In the genomic region with DNA sequence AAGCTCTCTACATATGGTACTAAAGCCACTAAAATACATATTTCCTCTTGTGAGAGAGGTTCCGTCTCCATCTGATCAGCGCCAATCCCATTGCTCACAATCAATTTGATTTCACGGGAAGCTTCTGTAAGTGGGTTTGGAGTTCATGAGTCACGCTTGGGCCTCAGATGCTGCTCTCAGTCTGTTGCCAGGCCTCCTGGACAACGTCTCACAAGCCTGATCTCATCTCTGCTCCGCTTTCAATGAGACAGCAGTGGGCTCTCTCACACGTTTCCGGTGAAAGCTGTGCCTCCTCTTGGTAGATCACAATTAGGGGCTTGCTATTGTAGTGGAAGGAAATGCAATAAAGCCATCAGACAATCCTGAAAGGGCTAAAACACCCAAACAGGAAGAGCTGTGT, we compare ENCODE assay signal across 12 mouse cellular contexts. TPM values are rescaled to one million over a fixed set of nuclear protein-coding genes. Genes with fewer than 3 reads are reported as not detected.
DNase-seq lines count a peak whose midpoint lies in the region; ATAC-seq and TF ChIP-seq lines count a peak whose summit lies in the region.
"Had no signal": no experiment of that assay in that cellular context is flagged by ENCODE, and none has a peak within 500 bp of the region (broad histone marks: within the 10 kb centered on the region; RNA-seq: fewer than 3 reads in every experiment).

No protein-coding gene starts in this region.

- no peak overlapping the region for H3K4me2 ChIP-seq in heart, embryonic 12.5 days
- H3K4me2 ChIP-seq in midbrain, postnatal 0 days (ENCODE audit: low read depth, low read length, poor library complexity, severe bottlenecking): no peak overlapping the region
- H3K4me2 ChIP-seq: embryonic facial prominence, embryonic 13.5 days; forebrain, embryonic 15.5 days had no signal

- TF ChIP-seq CTCF in heart, adult 2 months (IDR thresholded peaks at IDR 0.05): no peak
- no peak for TF ChIP-seq CTCF in midbrain, postnatal 0 days (IDR thresholded peaks at IDR 0.05)

- WGBS in heart, adult 2 months: 33% methylated on average over 8 of the region's 8 CpGs
- 43% methylated on average over 8 of the region's 8 CpGs for WGBS in heart, embryonic 12.5 days
- WGBS in midbrain, postnatal 0 days: 46% methylated on average over 8 of the region's 8 CpGs
- WGBS in midbrain, embryonic 10.5 days: 76% methylated on average over 8 of the region's 8 CpGs

- H3K36me3 ChIP-seq in heart, adult 2 months (ENCODE audit: control insufficient read depth, insufficient read depth, low read length): no peaks in the 10 kb centered on the region
- no peaks in the 10 kb centered on the region for H3K36me3 ChIP-seq in heart, embryonic 12.5 days
- H3K36me3 ChIP-seq in midbrain, postnatal 0 days (ENCODE audit: insufficient read depth, low read length): no peaks in the 10 kb centered on the region
- H3K36me3 ChIP-seq in midbrain, embryonic 10.5 days: no peaks in the 10 kb centered on the region
- H3K36me3 ChIP-seq: embryonic facial prominence, embryonic 13.5 days; forebrain, embryonic 15.5 days; hindbrain, embryonic 10.5 days had no signal

- H3K9me3 ChIP-seq in heart, embryonic 12.5 days (replicated peaks): no peaks in the 10 kb centered on the region
- no peaks in the 10 kb centered on the region for H3K9me3 ChIP-seq in midbrain, postnatal 0 days (ENCODE audit: low read length)
- no peaks in the 10 kb centered on the region for H3K9me3 ChIP-seq in midbrain, embryonic 10.5 days (replicated peaks)
- H3K9me3 ChIP-seq: embryonic facial prominence, embryonic 13.5 days; forebrain, embryonic 15.5 days; hindbrain, embryonic 10.5 days had no signal

- TF ChIP-seq EP300 in heart, adult 2 months (IDR thresholded peaks at IDR 0.05; ENCODE audit: insufficient read depth, low read depth, low read length): no peak

- H3K79me2 ChIP-seq in heart, adult 2 months (replicated peaks; ENCODE audit: control insufficient read depth, insufficient read depth, low read length): no peaks in the 10 kb centered on the region

- no peak overlapping the region for H3K27ac ChIP-seq in heart, adult 2 months
- H3K27ac ChIP-seq in heart, embryonic 12.5 days (ENCODE audit: poor library complexity, severe bottlenecking): no peak overlapping the region
- H3K27ac ChIP-seq in midbrain, postnatal 0 days (ENCODE audit: low read depth, low read length): no peak overlapping the region
- no peak overlapping the region for H3K27ac ChIP-seq in midbrain, embryonic 10.5 days (replicated peaks)
- H3K27ac ChIP-seq: embryonic facial prominence, embryonic 13.5 days; forebrain, embryonic 15.5 days; hindbrain, embryonic 10.5 days; macrophage had no signal

- H3K4me1 ChIP-seq in heart, adult 2 months (ENCODE audit: control insufficient read depth, insufficient read depth, low read length): peaks cover 5% of the 10 kb centered on the region
- peaks cover 5% of the 10 kb centered on the region; the same call in 1 of the 2 replicates for H3K4me1 ChIP-seq in heart, embryonic 12.5 days (replicated peaks)
- H3K4me1 ChIP-seq in midbrain, postnatal 0 days (ENCODE audit: insufficient read depth, low read length): no peaks in the 10 kb centered on the region
- H3K4me1 ChIP-seq in midbrain, embryonic 10.5 days: peaks cover 12% of the 10 kb centered on the region

- DNase-seq in heart, adult 2 months: peak; percentile 42 to 57
- DNase-seq in midbrain, postnatal 0 days (ENCODE audit: low spot score): peak; percentile 37
- DNase-seq in midbrain, embryonic 10.5 days (ENCODE audit: low spot score): no peak
- peak; percentile 38 to 39 for DNase-seq in gastrocnemius, postnatal 36 days
- no peak for DNase-seq in right cerebral cortex, postnatal 4 days
- no peak for DNase-seq in layer of hippocampus, postnatal 14 days (ENCODE audit: low spot score in 2 of 2)
- DNase-seq: thymus, postnatal 4 days had no signal

- intact Hi-C loops in heart, adult 2 months (cut with DNase I): loop anchor here (10.0 kb wide), 1 partner anchor 292 kb away; no protein-coding TSS in a partner anchor
- intact Hi-C loops in gastrocnemius, postnatal 36 days (cut with DNase I): no loop called here

- TF ChIP-seq POLR2A in heart, adult 2 months (IDR thresholded peaks at IDR 0.05; ENCODE audit: insufficient read depth, low read depth, low read length): no peak

- H3K9ac ChIP-seq in heart, adult 2 months (ENCODE audit: low read depth, low read length): no peak overlapping the region
- H3K9ac ChIP-seq in heart, embryonic 12.5 days: no peak overlapping the region
- no peak overlapping the region for H3K9ac ChIP-seq in midbrain, postnatal 0 days (replicated peaks; ENCODE audit: low read length, poor library complexity, severe bottlenecking)
- H3K9ac ChIP-seq: embryonic facial prominence, embryonic 13.5 days; forebrain, embryonic 15.5 days had no signal

- no peaks in the 10 kb centered on the region for H3K27me3 ChIP-seq in heart, adult 2 months (ENCODE audit: control insufficient read depth, insufficient read depth, low read length)
- no peaks in the 10 kb centered on the region for H3K27me3 ChIP-seq in heart, embryonic 12.5 days (replicated peaks)
- H3K27me3 ChIP-seq in midbrain, postnatal 0 days (ENCODE audit: insufficient read depth, low read length): no peaks in the 10 kb centered on the region
- no peaks in the 10 kb centered on the region for H3K27me3 ChIP-seq in midbrain, embryonic 10.5 days (ENCODE audit: low read depth, poor library complexity, severe bottlenecking)
- H3K27me3 ChIP-seq: embryonic facial prominence, embryonic 13.5 days; forebrain, embryonic 15.5 days had no signal

- ATAC-seq in heart, embryonic 12.5 days (ENCODE audit: insufficient number of reproducible peaks, low FRiP score): no peak
- no peak for ATAC-seq in midbrain, postnatal 0 days (ENCODE audit: low FRiP score)
- ATAC-seq: forebrain, embryonic 15.5 days had no signal

- H3K4me3 ChIP-seq in heart, adult 2 months: no peak overlapping the region
- no peak overlapping the region for H3K4me3 ChIP-seq in heart, embryonic 12.5 days
- no peak overlapping the region for H3K4me3 ChIP-seq in midbrain, postnatal 0 days (ENCODE audit: low read depth, low read length)
- H3K4me3 ChIP-seq in midbrain, embryonic 10.5 days: no peak overlapping the region
- H3K4me3 ChIP-seq: embryonic facial prominence, embryonic 13.5 days; forebrain, embryonic 15.5 days; hindbrain, embryonic 10.5 days had no signal

RNA-seq across cellular contexts. Expression of gene Ldlrad3, which starts 10.5 kb away (rescaled TPM):
- total RNA-seq in heart, adult 2 months (2021): 1 to 10 TPM; 3.3 to 3.8 TPM
- 4.8 and 5.3 TPM in 2 replicates for polyA plus RNA-seq in heart, adult 2 months (2012; rRNA removed)
- polyA plus RNA-seq in heart, embryonic 12.5 days (2016; fragmentation: Nextera tagmentation; extraction: Ambion mirVana): 20.2 and 23.0 TPM in 2 replicates
- total RNA-seq in midbrain, postnatal 0 days (2014; rRNA removed): 25.0 and 26.6 TPM in 2 replicates
- 17.6 and 18.4 TPM in 2 replicates for polyA plus RNA-seq in midbrain, postnatal 0 days (2015; fragmentation: Nextera tagmentation; extraction: Ambion mirVana)
- 55.8 and 64.8 TPM in 2 replicates for polyA plus RNA-seq in midbrain, embryonic 10.5 days (2016; fragmentation: Nextera tagmentation; extraction: Ambion mirVana)
- 1 to 10 TPM; 4.1 to 5.4 TPM for total RNA-seq in gastrocnemius, postnatal 36 days (2021)
- 10 to 100 TPM; 10.5 to 12.2 TPM for total RNA-seq in layer of hippocampus, postnatal 14 days (2021)

Comparison
In these comparisons a context has a peak if more than half of its experiments do, and no peak if none do; other contexts are left out.
1. DNase-seq: peak in heart, adult 2 months (2 of 2), midbrain, postnatal 0 days (single experiment) and gastrocnemius, postnatal 36 days (2 of 2); none in midbrain, embryonic 10.5 days (single experiment), right cerebral cortex, postnatal 4 days (single experiment) and layer of hippocampus, postnatal 14 days (0 of 2).